Mouse (Mus musculus): ENCODE measurements around the gene 4930507D05Rik. TPM values are rescaled to one million over a fixed set of nuclear protein-coding genes. Genes with fewer than 3 reads are reported as not detected.
A peak's percentile ranks its signal among the peaks of the same experiment; 100 is the strongest.
"Not testable (repeated sequence)": the region's sequence is repeated elsewhere in the genome, so short reads cannot be mapped to it uniquely, and the experiment has no call there.

Gene 4930507D05Rik
- polyA plus RNA-seq, 1 experiment from 2014 or later = 0.90 TPM

DNA sequence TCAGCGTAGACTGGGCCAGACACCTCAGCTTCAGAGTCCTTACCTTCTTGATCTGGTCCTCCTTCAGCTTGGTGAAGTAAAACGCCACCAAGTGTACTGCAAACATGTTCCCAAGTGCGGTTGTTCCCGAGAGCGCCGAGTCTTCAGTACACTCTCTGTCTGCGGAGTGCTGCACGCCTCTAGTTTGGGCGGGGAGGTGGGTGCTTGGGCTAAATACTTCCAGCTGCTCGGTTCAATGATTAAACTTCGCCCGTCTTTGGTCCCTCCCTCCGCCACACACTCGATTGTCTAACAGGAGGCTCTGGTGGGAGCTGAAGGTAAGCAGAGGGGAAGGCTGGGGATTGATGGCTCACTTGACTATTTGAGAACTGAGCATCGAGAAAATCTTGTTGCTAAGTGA, 27.0 kb upstream of the 4930507D05Rik start, which contains the start of gene Hkdc1:
TSS of gene Hkdc1 (minus strand) at position 237 of the 400 bp plus-strand sequence.
- Histone ChIP-seq H3K4me3 (peak within 1 kb of the TSS; percentile 19; the same call in 1 of the 2 replicates), H3K36me3 (replicated peaks) (no peaks in the 10 kb centered on the region), H3K27ac (replicated peaks) (no peak within 1 kb of the TSS), H3K4me1 (peaks cover 26% of the 10 kb centered on the region), H3K9me3 (no peaks in the 10 kb centered on the region), H3K27me3 (replicated peaks; ENCODE audit: low read depth, poor library complexity, severe bottlenecking) (no peaks in the 10 kb centered on the region)
- 44% methylated on average over 15 of the region's 15 CpGs for WGBS
- peak; percentile 62 for DNase-seq (ENCODE audit: low spot score)

DNA sequence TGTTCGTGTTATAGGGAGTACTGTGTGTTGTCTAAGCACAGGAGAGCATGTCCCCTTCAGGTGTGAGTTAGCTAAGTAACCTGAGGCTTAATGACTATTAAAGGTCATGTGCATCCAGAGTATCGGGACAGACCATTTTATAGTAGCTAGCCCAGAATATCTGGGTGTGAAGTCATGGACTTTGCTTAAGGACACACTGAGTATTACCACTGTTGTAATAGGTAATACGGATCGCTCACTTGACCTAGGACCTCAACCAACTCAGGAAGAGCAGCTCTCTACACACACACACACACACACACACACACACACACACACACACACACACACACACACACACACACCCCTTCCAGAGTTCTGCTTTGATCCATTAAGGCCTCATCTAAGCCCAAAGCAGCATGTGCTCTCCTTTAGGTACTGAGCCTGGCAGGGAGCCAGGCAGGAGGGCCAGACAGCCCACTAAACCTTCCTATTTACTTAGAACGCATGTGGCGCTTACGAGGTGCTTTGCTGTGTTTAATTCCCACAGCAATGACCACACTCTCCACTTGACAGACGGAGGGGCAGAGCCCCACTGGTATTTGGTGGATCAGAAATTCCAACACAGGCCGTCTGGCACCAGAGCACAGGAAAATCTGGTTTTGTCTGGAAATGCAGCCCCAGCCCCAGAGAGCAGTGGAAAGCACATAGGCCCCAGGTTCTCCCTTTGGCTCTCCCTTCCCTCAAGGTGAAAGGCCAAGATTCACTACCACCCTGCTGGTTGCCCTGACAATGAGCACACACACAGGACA, 24.0 kb upstream of the 4930507D05Rik start:
- no peak overlapping the region for H3K27ac ChIP-seq (replicated peaks)
- H3K4me3 ChIP-seq = no peak overlapping the region
- DNase-seq (ENCODE audit: low spot score) = no peak
- no peaks in the 10 kb centered on the region for H3K9me3 ChIP-seq
- 60% methylated on average over 9 of the region's 9 CpGs for WGBS
- peaks cover 27% of the 10 kb centered on the region for H3K36me3 ChIP-seq (replicated peaks)
- peaks cover 13% of the 10 kb centered on the region for H3K4me1 ChIP-seq
- H3K27me3 ChIP-seq (replicated peaks; ENCODE audit: low read depth, poor library complexity, severe bottlenecking) = no peaks in the 10 kb centered on the region

DNA sequence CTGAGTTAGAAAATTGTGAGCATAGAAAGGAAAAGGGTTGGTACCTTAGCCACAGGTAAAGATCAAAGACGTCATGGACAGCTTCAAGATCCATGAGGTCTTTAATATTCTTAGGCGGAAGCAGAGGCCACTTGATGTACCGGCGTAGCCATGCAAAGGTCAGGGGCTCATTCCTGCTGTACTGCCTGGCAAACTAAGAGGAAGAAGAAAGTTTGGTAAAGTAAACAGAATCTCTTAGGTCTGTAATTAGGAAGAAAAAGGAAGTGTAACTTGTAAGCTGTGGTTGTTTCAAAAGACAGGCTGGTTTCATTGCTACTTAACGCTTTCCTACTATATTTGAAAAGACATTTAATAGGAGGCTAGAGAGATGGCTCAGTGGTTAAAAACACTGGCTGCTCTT, 18.9 kb upstream of the 4930507D05Rik start:
- H3K27ac ChIP-seq (replicated peaks) = no peak overlapping the region
- H3K36me3 ChIP-seq (replicated peaks) = peaks cover 79% of the 10 kb centered on the region
- no peak for DNase-seq (ENCODE audit: low spot score)
- WGBS = 94% methylated on average over 5 of the region's 5 CpGs
- no peaks in the 10 kb centered on the region for H3K9me3 ChIP-seq
- no peaks in the 10 kb centered on the region for H3K27me3 ChIP-seq (replicated peaks; ENCODE audit: low read depth, poor library complexity, severe bottlenecking)
- no peak overlapping the region for H3K4me3 ChIP-seq
- H3K4me1 ChIP-seq = peaks cover 2% of the 10 kb centered on the region; the same call in 1 of the 2 replicates

DNA sequence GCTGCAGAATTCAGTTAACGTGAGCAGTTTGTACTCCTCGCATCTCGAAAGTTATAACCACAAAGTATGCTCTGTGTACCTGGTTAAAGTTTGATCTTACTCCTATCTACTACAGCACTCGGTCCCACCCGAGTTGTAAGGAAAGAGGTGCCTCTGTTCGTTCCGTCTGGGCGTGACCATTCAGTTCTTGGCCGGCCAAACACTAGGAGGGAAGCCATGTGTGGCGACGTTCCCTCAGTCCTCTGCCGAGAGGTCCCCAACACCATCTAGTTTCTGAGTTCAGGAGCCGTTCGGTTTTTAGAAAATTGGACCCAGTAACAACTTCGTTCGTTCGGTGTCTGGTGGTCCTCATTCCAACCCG, 971 bp downstream of the 4930507D05Rik start:
- Histone ChIP-seq H3K36me3 (replicated peaks) (peaks cover 28% of the 10 kb centered on the region), H3K4me1 (peaks cover 19% of the 10 kb centered on the region), H3K9me3 (no peaks in the 10 kb centered on the region), H3K4me3 (peak overlapping the region; percentile 100), H3K27me3 (replicated peaks; ENCODE audit: low read depth, poor library complexity, severe bottlenecking) (no peaks in the 10 kb centered on the region), H3K27ac (replicated peaks) (peak overlapping the region; percentile 99)
- 40% methylated on average over 18 of the region's 18 CpGs for WGBS
- DNase-seq (ENCODE audit: low spot score) = no peak

DNA sequence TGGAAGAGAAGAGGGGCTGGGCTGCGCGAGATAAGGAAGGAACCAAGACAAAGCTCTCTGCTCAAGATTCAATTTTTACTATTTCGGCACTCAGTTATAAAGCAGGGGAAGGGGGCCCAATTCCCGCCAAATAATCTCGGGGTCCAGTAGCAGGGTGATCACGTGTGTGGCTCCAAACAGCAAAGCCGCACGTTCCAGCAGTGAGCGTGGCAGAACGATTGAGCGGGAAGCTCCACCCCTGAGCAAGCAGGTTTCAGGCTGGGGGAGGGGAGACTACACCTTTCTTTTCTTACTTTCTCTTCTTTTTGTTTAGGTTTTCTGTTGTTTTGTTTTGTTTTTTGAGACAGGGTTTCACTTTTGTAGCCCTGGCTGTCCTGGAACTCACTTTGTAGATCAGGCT, 2.7 kb downstream of the 4930507D05Rik start:
- H3K9me3 ChIP-seq; H3K27me3 ChIP-seq (replicated peaks; ENCODE audit: low read depth, poor library complexity, severe bottlenecking); H3K27ac ChIP-seq (replicated peaks); H3K4me3 ChIP-seq; DNase-seq (ENCODE audit: low spot score): not testable (repeated sequence)
- 70% methylated on average over 11 of the region's 11 CpGs for WGBS
- H3K36me3 ChIP-seq (replicated peaks) = peaks cover 28% of the 10 kb centered on the region
- peaks cover 19% of the 10 kb centered on the region for H3K4me1 ChIP-seq

DNA sequence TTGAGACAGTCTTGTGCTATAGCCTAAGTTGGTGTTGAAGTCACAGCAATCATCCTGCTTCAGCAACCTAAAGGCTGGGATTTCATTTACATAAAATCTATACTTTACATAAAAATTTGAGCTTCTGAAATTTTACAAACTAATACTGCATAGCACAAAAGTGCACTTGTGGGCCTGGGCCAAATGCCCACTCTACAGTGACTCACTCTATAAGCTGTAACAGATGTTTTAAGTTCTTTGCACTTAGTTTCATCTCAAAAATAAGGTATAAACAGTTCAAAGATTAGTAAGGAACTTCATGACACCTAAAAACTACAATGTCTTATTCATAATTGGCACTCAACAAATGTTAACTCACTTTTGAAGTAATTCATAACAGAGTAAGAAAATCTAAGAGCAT, 12.0 kb downstream of the 4930507D05Rik start:
- H3K9me3 ChIP-seq = no peaks in the 10 kb centered on the region
- no peaks in the 10 kb centered on the region for H3K4me1 ChIP-seq
- H3K27me3 ChIP-seq (replicated peaks; ENCODE audit: low read depth, poor library complexity, severe bottlenecking) = no peaks in the 10 kb centered on the region
- peaks cover 82% of the 10 kb centered on the region for H3K36me3 ChIP-seq (replicated peaks)
- H3K27ac ChIP-seq (replicated peaks) = no peak overlapping the region
- DNase-seq (ENCODE audit: low spot score) = no peak
- H3K4me3 ChIP-seq = no peak overlapping the region

DNA sequence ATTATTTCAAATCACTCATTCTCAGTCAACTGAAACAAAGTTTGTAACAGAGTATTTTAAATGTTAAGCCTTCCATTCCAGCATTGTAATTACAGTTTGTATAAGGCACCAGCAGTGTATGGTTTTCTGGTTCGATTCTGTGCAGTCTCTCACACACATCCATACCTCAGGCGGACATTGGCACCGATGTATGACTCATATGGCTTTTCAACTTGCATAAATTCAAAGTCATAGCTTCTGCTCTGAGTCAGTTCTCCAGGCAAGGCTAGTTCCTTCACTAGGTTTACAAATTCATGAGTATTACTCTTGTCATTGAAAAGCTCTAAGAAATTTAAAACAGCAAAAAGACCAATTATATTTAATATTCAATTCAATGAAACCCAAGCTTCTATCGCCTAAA, 20.4 kb downstream of the 4930507D05Rik start:
- Histone ChIP-seq H3K36me3 (replicated peaks) (peaks cover 25% of the 10 kb centered on the region; the same call in 1 of the 2 replicates), H3K4me3 (no peak overlapping the region), H3K27ac (replicated peaks) (no peak overlapping the region), H3K4me1 (no peaks in the 10 kb centered on the region), H3K9me3 (no peaks in the 10 kb centered on the region), H3K27me3 (replicated peaks; ENCODE audit: low read depth, poor library complexity, severe bottlenecking) (no peaks in the 10 kb centered on the region)
- 92% methylated on average over 4 of the region's 4 CpGs for WGBS
- DNase-seq (ENCODE audit: low spot score) = no peak

DNA sequence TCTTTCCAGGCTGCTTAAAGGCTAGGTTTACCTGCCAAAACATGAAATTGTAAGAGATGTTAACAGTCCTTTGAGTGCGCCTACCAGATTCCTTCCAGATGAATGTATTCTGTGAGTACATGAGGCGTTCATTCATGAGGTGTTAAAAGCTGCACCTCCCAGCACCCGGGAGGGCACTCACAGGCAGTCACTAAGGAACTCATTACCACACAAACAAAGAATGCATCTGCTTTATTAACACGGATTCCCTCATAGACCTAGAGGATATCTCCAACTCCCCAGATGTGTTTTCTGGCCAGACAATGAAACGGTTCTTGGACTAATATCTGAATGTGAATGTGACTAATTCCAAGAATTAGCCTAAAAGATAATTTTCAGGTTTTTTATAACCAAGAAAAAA, 21.8 kb downstream of the 4930507D05Rik start:
- Histone ChIP-seq H3K36me3 (replicated peaks) (peaks cover 28% of the 10 kb centered on the region; the same call in 1 of the 2 replicates), H3K4me3 (no peak overlapping the region), H3K27me3 (replicated peaks; ENCODE audit: low read depth, poor library complexity, severe bottlenecking) (no peaks in the 10 kb centered on the region), H3K4me1 (no peaks in the 10 kb centered on the region), H3K9me3 (no peaks in the 10 kb centered on the region), H3K27ac (replicated peaks) (no peak overlapping the region)
- WGBS = 85% methylated on average over 5 of the region's 5 CpGs
- no peak for DNase-seq (ENCODE audit: low spot score)

DNA sequence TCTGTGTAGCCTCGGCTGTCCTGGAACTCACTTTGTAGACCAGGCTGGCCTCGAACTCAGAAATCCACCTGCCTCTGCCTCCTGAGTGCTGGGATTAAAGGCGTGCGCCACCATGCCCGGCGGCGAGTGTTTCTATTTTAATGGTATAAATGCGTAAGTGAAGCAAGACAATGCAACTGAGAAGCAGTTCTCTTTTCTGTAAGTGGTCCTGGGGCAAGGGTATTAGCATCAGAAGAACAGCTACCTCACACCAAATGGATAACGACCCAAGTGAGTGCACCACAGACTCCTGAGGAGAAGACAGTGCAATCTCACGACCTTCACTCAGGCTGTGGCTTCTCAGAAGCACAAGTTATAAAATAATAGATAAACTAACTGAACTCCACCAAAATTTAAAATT, 25.7 kb downstream of the 4930507D05Rik start:
- Histone ChIP-seq H3K4me3 (no peak overlapping the region), H3K27me3 (replicated peaks; ENCODE audit: low read depth, poor library complexity, severe bottlenecking) (no peaks in the 10 kb centered on the region), H3K27ac (replicated peaks) (no peak overlapping the region), H3K36me3 (replicated peaks) (peaks cover 23% of the 10 kb centered on the region), H3K4me1 (no peaks in the 10 kb centered on the region), H3K9me3 (no peaks in the 10 kb centered on the region)
- no peak for DNase-seq (ENCODE audit: low spot score)
- 90% methylated on average over 10 of the region's 10 CpGs for WGBS

DNA sequence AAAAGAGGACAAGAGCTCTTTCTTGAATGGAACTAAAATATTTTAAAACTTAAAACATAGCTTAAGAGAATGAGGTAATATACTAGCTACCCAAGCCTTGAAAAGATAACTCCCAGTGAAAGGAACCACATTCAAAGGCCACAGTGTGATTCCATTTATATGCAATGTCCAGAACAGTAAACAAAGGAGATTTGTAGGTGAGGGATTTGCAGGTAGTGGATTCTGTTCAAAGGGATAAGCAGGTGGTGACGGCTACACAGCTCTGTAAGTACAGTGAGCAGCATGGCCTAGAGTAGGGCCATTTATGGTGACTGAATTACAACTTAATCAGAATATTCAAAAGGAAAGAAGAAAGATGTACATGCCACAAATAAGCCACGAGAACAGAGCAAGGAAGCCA, 27.7 kb downstream of the 4930507D05Rik start:
- no peaks in the 10 kb centered on the region for H3K4me1 ChIP-seq
- WGBS = 76% methylated on average over 2 of the region's 2 CpGs
- H3K27ac ChIP-seq (replicated peaks) = no peak overlapping the region
- H3K36me3 ChIP-seq (replicated peaks) = peaks cover 23% of the 10 kb centered on the region
- DNase-seq (ENCODE audit: low spot score) = no peak
- H3K9me3 ChIP-seq = no peaks in the 10 kb centered on the region
- no peaks in the 10 kb centered on the region for H3K27me3 ChIP-seq (replicated peaks; ENCODE audit: low read depth, poor library complexity, severe bottlenecking)
- H3K4me3 ChIP-seq = no peak overlapping the region

DNA sequence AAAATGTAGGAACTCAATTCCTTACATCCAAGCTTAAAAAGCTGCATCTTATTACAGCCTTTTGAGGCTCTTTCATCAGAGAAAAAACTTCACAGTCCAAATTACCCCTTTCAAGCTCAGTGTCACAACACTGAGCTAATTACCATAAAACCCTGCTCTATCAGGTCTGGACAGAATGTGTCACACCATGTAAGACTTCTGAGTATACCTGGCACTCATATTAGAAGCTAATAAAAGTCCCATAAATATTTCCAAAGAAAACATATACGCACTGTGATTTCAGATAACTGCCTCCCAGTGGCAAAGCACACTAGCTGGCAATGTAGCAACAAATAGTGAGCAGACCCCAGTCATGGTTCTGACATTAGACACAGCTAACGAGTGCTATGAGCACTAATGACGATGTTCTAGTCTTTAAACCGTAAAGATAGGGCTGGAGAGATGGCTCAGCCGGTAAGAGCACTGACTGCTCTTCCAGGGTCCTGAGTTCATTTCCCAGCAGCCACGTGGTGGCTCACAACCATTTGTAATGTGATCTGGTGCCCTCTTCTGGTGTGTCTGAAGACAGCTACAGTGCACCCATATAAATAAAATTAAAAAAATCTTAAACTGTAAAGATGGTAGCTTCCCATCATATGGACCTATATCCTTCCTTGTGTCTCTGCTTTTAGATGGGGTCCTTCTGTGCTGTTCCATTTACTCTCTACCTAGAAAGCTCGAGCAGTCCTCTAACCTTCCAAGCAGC, 32.0 kb downstream of the 4930507D05Rik start:
- no peaks in the 10 kb centered on the region for H3K9me3 ChIP-seq
- H3K4me3 ChIP-seq = no peak overlapping the region
- no peak for DNase-seq (ENCODE audit: low spot score)
- H3K4me1 ChIP-seq = peaks cover 5% of the 10 kb centered on the region
- no peaks in the 10 kb centered on the region for H3K27me3 ChIP-seq (replicated peaks; ENCODE audit: low read depth, poor library complexity, severe bottlenecking)
- 69% methylated on average over 7 of the region's 7 CpGs for WGBS
- no peak overlapping the region for H3K27ac ChIP-seq (replicated peaks)
- H3K36me3 ChIP-seq (replicated peaks) = peaks cover 12% of the 10 kb centered on the region

DNA sequence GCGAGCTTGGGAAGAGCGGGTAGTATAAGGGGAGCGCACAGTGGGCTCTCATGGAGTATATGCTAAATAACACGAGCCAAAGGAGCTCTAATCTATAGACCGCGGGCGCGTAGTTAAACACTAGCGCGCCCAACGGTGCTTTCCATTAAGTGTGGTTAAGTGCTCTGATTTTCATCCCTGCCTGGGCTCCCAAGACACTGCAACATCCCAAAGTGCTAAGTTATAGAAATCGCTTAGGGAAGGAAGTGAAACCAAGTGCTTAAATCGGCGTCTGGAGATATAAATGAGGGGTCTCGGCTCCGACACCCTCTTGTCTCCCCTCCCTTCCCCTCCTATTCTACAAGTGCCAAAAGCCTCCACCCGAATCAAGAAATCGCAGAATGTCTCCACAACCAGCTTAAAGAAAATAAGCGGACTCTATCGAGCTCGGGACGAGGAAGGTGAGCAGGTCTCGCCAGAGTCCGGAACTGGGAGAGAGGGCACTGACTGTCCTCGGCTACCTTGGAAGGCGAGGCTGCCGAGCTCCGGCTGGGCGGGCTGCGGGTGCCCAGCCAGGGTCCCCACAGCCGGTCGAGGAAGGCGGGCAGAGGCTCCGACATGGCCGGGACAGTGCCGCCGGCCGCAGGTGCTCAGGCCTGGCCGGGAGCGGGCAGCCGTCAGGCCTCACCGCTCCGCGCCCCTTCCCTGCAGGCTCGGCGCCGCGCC, 36.7 kb downstream of the 4930507D05Rik start:
- peak overlapping the region; percentile 76 for H3K4me3 ChIP-seq
- H3K36me3 ChIP-seq (replicated peaks) = no peaks in the 10 kb centered on the region
- DNase-seq (ENCODE audit: low spot score) = peak; percentile 40
- no peaks in the 10 kb centered on the region for H3K9me3 ChIP-seq
- WGBS = under 1% methylated on average over 48 of the region's 48 CpGs
- H3K4me1 ChIP-seq = peaks cover 15% of the 10 kb centered on the region
- H3K27me3 ChIP-seq (replicated peaks; ENCODE audit: low read depth, poor library complexity, severe bottlenecking) = no peaks in the 10 kb centered on the region
- H3K27ac ChIP-seq (replicated peaks) = peak overlapping the region; percentile 87

Measured in embryonic facial prominence, embryonic 10.5 days (tissue).